Mouse (Mus musculus): ENCODE measurements around the gene Apol6.

DNA sequence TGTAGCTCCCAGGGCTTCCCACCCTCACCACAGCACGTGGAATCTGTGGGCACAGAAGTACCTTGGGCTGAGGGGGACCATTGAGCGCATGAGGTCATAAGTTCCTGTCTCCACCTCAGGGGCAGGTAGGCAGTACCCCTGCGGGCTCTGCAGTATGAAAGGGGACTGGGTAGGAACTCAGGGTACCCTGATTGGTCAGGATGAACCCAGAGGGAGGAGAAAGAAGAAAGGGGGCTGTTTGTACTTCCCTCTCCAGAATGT lies 12.2 kb downstream of the Apol6 start:
- no peak for TF ChIP-seq CTCF (IDR thresholded peaks at IDR 0.05; ENCODE audit: low read depth)
- no peak for TF ChIP-seq EP300 (IDR thresholded peaks at IDR 0.05; ENCODE audit: low read depth)
